Mouse (Mus musculus) brown adipose tissue, adult 24 weeks (tissue): ENCODE measurements around the gene Oxct1. TPM values are rescaled to one million over a fixed set of nuclear protein-coding genes. Genes with fewer than 3 reads are reported as not detected.

ENCODE experiments used
- H3K27ac ChIP-seq: fragments of 200-500 bp; replicated peaks from 2 replicates; pipeline ENCODE4 v1.5.1; 2012; ENCODE audit warnings: low read depth, mild to moderate bottlenecking, low read length
- H3K4me1 ChIP-seq: fragments of 200-500 bp; 2 replicates; pipeline ENCODE4 v1.6.1; 2012; ENCODE audit warnings: low read length, mixed read lengths; ENCODE audit not compliant: control insufficient read depth, insufficient read depth, insufficient read length
- H3K4me3 ChIP-seq: fragments of 200-500 bp; 2 replicates; pipeline ENCODE4 v1.5.1; 2012; ENCODE audit warnings: low read depth, mild to moderate bottlenecking, low read length, moderate library complexity; ENCODE audit not compliant: insufficient read depth
- polyA plus RNA-seq: library from polyadenylated mRNA; stranded (reverse); fragments of >200 nt; gene quantifications from 2 replicates; pipeline ENCODE4 v1.2.4, GENCODE M21; 2012; ENCODE audit not compliant: missing spikeins, insufficient read depth, insufficient read length

Gene Oxct1
- 143 and 178 TPM in 2 replicates for polyA plus RNA-seq

GRCm38 (mm10) chr15:4026231-4026773 is at the start of gene Oxct1:
Oxct1 (plus strand) TSS chr15:4026383.
- H3K27ac ChIP-seq = peak within 1 kb of the TSS; percentile 69

GRCm38 (mm10) chr15:3978279-3978678 is 47.9 kb upstream of the Oxct1 start:
- Histone ChIP-seq H3K4me3 (no peak overlapping the region), H3K4me1 (0 out of 2 replicates have a peak, but pooled peaks cover 2% of the 10 kb centered on the region), H3K27ac (no peak overlapping the region)

More at GRCm38 (mm10) chr15:4026231-4026773, at the start of gene Oxct1:
- Histone ChIP-seq H3K4me1 (peaks cover 6% of the 10 kb centered on the region), H3K4me3 (peak within 1 kb of the TSS; percentile 88)

- peak within 1 kb of the TSS; percentile 75 for H3K4me3 ChIP-seq
- peak within 1 kb of the TSS; percentile 91 for H3K27ac ChIP-seq
- H3K4me1 ChIP-seq = 0 out of 2 replicates have a peak, but pooled peaks cover 2% of the 10 kb centered on the region
Measured at GRCm38 (mm10) chr15:3979061-3979848, 46.9 kb upstream of the Oxct1 start, which contains the start of gene Fbxo4. Fbxo4 (minus strand) TSS chr15:3979573.

GRCm38 (mm10) chr15:3979871-3980270 is 46.3 kb upstream of the Oxct1 start:
- H3K4me1 ChIP-seq = 0 out of 2 replicates have a peak, but pooled peaks cover 2% of the 10 kb centered on the region
- peak overlapping the region; percentile 91 for H3K27ac ChIP-seq
- peak overlapping the region; percentile 75; the same call in 1 of the 2 replicates for H3K4me3 ChIP-seq

- no peak overlapping the region for H3K27ac ChIP-seq
- no peak overlapping the region for H3K4me3 ChIP-seq
- 0 out of 2 replicates have a peak, but pooled peaks cover 2% of the 10 kb centered on the region for H3K4me1 ChIP-seq
Measured at GRCm38 (mm10) chr15:3982732-3983131, 43.5 kb upstream of the Oxct1 start.

GRCm38 (mm10) chr15:3984876-3985275 is 41.3 kb upstream of the Oxct1 start:
- Histone ChIP-seq H3K27ac (no peak overlapping the region), H3K4me3 (no peak overlapping the region), H3K4me1 (0 out of 2 replicates have a peak, but pooled peaks cover under 1% of the 10 kb centered on the region)

GRCm38 (mm10) chr15:3987981-3988380 is 38.2 kb upstream of the Oxct1 start:
- no peaks in the 10 kb centered on the region; the same call in 1 of the 2 replicates for H3K4me1 ChIP-seq
- H3K27ac ChIP-seq = no peak overlapping the region
- H3K4me3 ChIP-seq = no peak overlapping the region

- Histone ChIP-seq H3K4me1 (no peaks in the 10 kb centered on the region; the same call in 1 of the 2 replicates), H3K27ac (peak overlapping the region; percentile 98), H3K4me3 (peak overlapping the region; percentile 94)
Measured at GRCm38 (mm10) chr15:3994852-3995447, 31.2 kb upstream of the Oxct1 start.

- no peaks in the 10 kb centered on the region; the same call in 1 of the 2 replicates for H3K4me1 ChIP-seq
- peak within 1 kb of the TSS; percentile 98 for H3K27ac ChIP-seq
- H3K4me3 ChIP-seq = peak within 1 kb of the TSS; percentile 94
Measured at GRCm38 (mm10) chr15:3995448-3996266, 30.5 kb upstream of the Oxct1 start, which contains the start of gene AW549877. AW549877 (minus strand) TSS chr15:3995744.

- no peaks in the 10 kb centered on the region; the same call in 1 of the 2 replicates for H3K4me1 ChIP-seq
- H3K27ac ChIP-seq = peak overlapping the region; percentile 93
- peak overlapping the region; percentile 56 for H3K4me3 ChIP-seq
Measured at GRCm38 (mm10) chr15:3996267-3997010, 29.7 kb upstream of the Oxct1 start.

- no peaks in the 10 kb centered on the region; the same call in 1 of the 2 replicates for H3K4me1 ChIP-seq
- no peak overlapping the region for H3K4me3 ChIP-seq
- 0 out of 2 replicates have a peak overlapping the region, but pooled peaks have one; percentile 32 for H3K27ac ChIP-seq
Measured at GRCm38 (mm10) chr15:3999144-3999543, 27.0 kb upstream of the Oxct1 start.

GRCm38 (mm10) chr15:4000536-4000935 is 25.6 kb upstream of the Oxct1 start:
- H3K4me3 ChIP-seq = no peak overlapping the region
- no peak overlapping the region for H3K27ac ChIP-seq
- no peaks in the 10 kb centered on the region for H3K4me1 ChIP-seq

- Histone ChIP-seq H3K4me1 (no peaks in the 10 kb centered on the region), H3K27ac (no peak overlapping the region), H3K4me3 (no peak overlapping the region)
Measured at GRCm38 (mm10) chr15:4013873-4014272, 12.3 kb upstream of the Oxct1 start.

- no peak overlapping the region for H3K27ac ChIP-seq
- no peaks in the 10 kb centered on the region for H3K4me1 ChIP-seq
- no peak overlapping the region for H3K4me3 ChIP-seq
Measured at GRCm38 (mm10) chr15:4020711-4021110, 5.5 kb upstream of the Oxct1 start.
